ENCODE assay signal across 25 mouse cellular contexts in the genomic region with DNA sequence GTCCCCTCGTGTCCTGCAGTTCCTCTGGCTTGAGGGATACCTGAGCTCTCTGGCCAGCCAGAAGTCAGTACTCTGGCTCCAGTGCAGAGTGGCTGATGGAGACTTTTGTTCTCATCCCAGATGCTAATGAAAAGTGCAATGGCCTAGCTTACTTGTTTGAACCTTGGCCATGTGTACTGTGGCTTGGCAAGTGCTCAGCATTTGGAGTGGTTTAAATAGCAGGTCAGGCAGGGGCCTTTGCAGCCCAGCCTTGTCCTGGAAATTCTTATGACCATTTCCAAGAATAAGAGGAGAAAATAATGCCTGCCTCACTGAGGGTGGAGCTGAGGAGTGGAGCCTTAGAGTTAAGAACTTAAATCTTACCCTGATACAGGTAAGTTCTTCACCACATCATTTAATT. TPM values are rescaled to one million over a fixed set of nuclear protein-coding genes. Genes with fewer than 3 reads are reported as not detected.
DNase-seq lines count a peak whose midpoint lies in the region; ATAC-seq and TF ChIP-seq lines count a peak whose summit lies in the region.
"Had no signal": no experiment of that assay in that cellular context is flagged by ENCODE, and none has a peak within 500 bp of the region (broad histone marks: within the 10 kb centered on the region; RNA-seq: fewer than 3 reads in every experiment).

No protein-coding gene starts in this region.

- ATAC-seq in kidney, embryonic 14.5 days (ENCODE audit: low FRiP score, low TSS enrichment), result no peak
- ATAC-seq: activated CD4-positive, CD25-positive, alpha-beta regulatory T cell, adult 4 months; hindbrain, postnatal 0 days; intestine, embryonic 16.5 days had no signal

- H3K4me3 ChIP-seq in kidney, embryonic 14.5 days (ENCODE audit: low read length), result no peak overlapping the region
- no peak overlapping the region for H3K4me3 ChIP-seq in lung, adult 2 months (replicated peaks; ENCODE audit: extremely low read depth, low read depth, low read length)
- H3K4me3 ChIP-seq: hindbrain, embryonic 10.5 days; limb, embryonic 12.5 days; liver, embryonic 13.5 days; neural tube, embryonic 15.5 days had no signal

- H3K4me1 ChIP-seq in kidney, embryonic 14.5 days (ENCODE audit: control insufficient read depth, insufficient read depth, low read length), result no peaks in the 10 kb centered on the region
- H3K4me1 ChIP-seq in lung, adult 2 months (ENCODE audit: control insufficient read depth, insufficient read depth, low read length), result no peaks in the 10 kb centered on the region
- H3K4me1 ChIP-seq: liver, embryonic 13.5 days; neural tube, embryonic 15.5 days had no signal

- TF ChIP-seq POLR2A in lung, adult 2 months (IDR thresholded peaks at IDR 0.05; ENCODE audit: borderline replicate concordance, extremely low read depth, low read depth, low read length), result no peak

- H3K9me3 ChIP-seq in kidney, embryonic 14.5 days (ENCODE audit: control insufficient read depth, low read length), result no peaks in the 10 kb centered on the region
- H3K9me3 ChIP-seq: G1E; hindbrain, embryonic 10.5 days; limb, embryonic 12.5 days; liver, embryonic 13.5 days; neural tube, embryonic 15.5 days had no signal

- DNase-seq in kidney, adult 11 months, result peak; percentile 63
- peak; percentile 10 for DNase-seq in lung, postnatal 25 days (ENCODE audit: low spot score)
- no peak for DNase-seq in lung, adult 2 months
- DNase-seq in kidney, adult 8-10 months, result peak; percentile 68 to 73
- peak; percentile 5 for DNase-seq in skeletal muscle tissue, adult 2 months (ENCODE audit: low read depth, low spot score)
- no peak for DNase-seq in spleen, adult 18-20 months
- DNase-seq in spleen, postnatal 10 days (ENCODE audit: low spot score in 2 of 2), result no peak
- DNase-seq: adrenal gland, postnatal 10 days; B cell, adult 2 months; cerebellum, adult 18-20 months; cerebellum, postnatal 14 days; gastrocnemius, postnatal 25 days; liver, embryonic 13.5 days; lung, embryonic 14.5 days; right cerebral cortex, adult 18-20 months had no signal

- no peaks in the 10 kb centered on the region for H3K27me3 ChIP-seq in kidney, embryonic 14.5 days (ENCODE audit: control insufficient read depth, insufficient read depth, low read length)
- H3K27me3 ChIP-seq: limb, embryonic 12.5 days; liver, embryonic 13.5 days; neural tube, embryonic 15.5 days had no signal

- 69% methylated on average over 1 of the region's 1 CpGs for WGBS in kidney, embryonic 14.5 days
- WGBS in lung, adult 2 months, result 49% methylated on average over 1 of the region's 1 CpGs

- no peak overlapping the region for H3K9ac ChIP-seq in kidney, embryonic 14.5 days (ENCODE audit: low read depth, low read length)
- H3K9ac ChIP-seq: limb, embryonic 12.5 days; liver, embryonic 13.5 days; lung, embryonic 14.5 days; neural tube, embryonic 15.5 days had no signal

- H3K36me3 ChIP-seq in kidney, embryonic 14.5 days (ENCODE audit: control insufficient read depth, insufficient read depth, low read length), result no peaks in the 10 kb centered on the region
- H3K36me3 ChIP-seq: G1E; hindbrain, embryonic 10.5 days; limb, embryonic 12.5 days; liver, embryonic 13.5 days; neural tube, embryonic 15.5 days had no signal

- no peak overlapping the region for H3K27ac ChIP-seq in kidney, embryonic 14.5 days (ENCODE audit: low read depth, low read length)
- H3K27ac ChIP-seq: hindbrain, embryonic 10.5 days; hindbrain, postnatal 0 days; limb, embryonic 12.5 days; liver, embryonic 13.5 days; neural tube, embryonic 15.5 days had no signal

- H3K4me2 ChIP-seq in kidney, embryonic 14.5 days (replicated peaks; ENCODE audit: low read depth, low read length), result no peak overlapping the region
- H3K4me2 ChIP-seq: limb, embryonic 12.5 days; liver, embryonic 13.5 days; lung, embryonic 14.5 days; midbrain, embryonic 11.5 days; neural tube, embryonic 15.5 days had no signal

- TF ChIP-seq CTCF in lung, adult 2 months (IDR thresholded peaks at IDR 0.05; ENCODE audit: insufficient read depth, low read length), result no peak

RNA-seq across cellular contexts. Expression of a gene that starts 43.6 kb away (rescaled TPM):
- polyA plus RNA-seq in kidney, embryonic 14.5 days (2014; fragmentation: Nextera tagmentation; extraction: Ambion mirVana), result 0.16 and 0.36 TPM in 2 replicates
- polyA plus RNA-seq in lung, adult 2 months (2012; rRNA removed), result 0.33 and 0.65 TPM in 2 replicates
- polyA plus RNA-seq: G1E; thymus, postnatal 0 days had no signal

Comparison
In these comparisons a context has a peak if more than half of its experiments do, and no peak if none do; other contexts are left out.
1. DNase-seq: peak in kidney, adult 11 months (single experiment), lung, postnatal 25 days (single experiment), kidney, adult 8-10 months (2 of 2) and skeletal muscle tissue, adult 2 months (single experiment); none in lung, adult 2 months (single experiment), spleen, adult 18-20 months (0 of 2) and spleen, postnatal 10 days (0 of 2).